Mouse (Mus musculus) cortical plate, adult 2 months (tissue): ENCODE measurements around the gene Angptl7.

Source experiments
- CTCF ChIP-seq: fragments of 200-500 bp; IDR thresholded peaks from 2 replicates; pipeline ENCODE4 v1.5.1; 2011; ENCODE audit warnings: mild to moderate bottlenecking, control low read depth, low read length; ENCODE audit not compliant: insufficient read depth; ENCODE audit errors: extremely low read depth
- POLR2A ChIP-seq: fragments of 200-500 bp; IDR thresholded peaks from 2 replicates; pipeline ENCODE4 v1.6.1; 2011; ENCODE audit warnings: mild to moderate bottlenecking, low read length, control low read depth; ENCODE audit not compliant: insufficient read depth; ENCODE audit errors: extremely low read depth

DNA sequence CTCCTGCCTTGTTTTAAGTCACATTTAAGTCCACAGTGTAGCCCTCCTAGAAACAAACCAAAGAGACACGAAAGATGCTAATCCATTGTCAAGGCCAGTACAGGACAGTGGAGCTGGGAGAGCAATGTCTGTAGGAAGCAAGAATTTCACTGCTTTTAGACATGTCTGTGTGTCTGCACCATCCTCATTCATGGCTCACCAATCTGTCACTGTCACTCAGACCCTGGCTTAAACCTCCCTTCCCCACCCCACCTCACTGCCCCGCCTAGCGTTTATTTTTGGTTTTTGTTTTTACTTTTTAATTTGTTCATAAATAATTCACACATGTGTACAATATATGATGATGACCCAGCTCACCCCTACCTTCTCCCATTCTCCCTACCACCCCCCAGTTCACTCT lies 32.3 kb upstream of the Angptl7 start:
- TF ChIP-seq POLR2A: no peak
- TF ChIP-seq CTCF: no peak
